Mouse (Mus musculus) brain, embryonic 14.5 days (tissue): ENCODE results near the gene Pde4d.

ENCODE experiments used
- CTCF ChIP-seq: fragments of 200-500 bp; IDR thresholded peaks from 2 replicates; pipeline ENCODE4 v1.5.1; 2012; ENCODE audit warnings: inconsistent platforms, mild to moderate bottlenecking, moderate library complexity, borderline replicate concordance; ENCODE audit not compliant: insufficient read depth, insufficient read length; ENCODE audit errors: extremely low read depth
- POLR2A ChIP-seq: fragments of 200-500 bp; IDR thresholded peaks from 2 replicates; pipeline ENCODE4 v1.6.1; 2012; ENCODE audit warnings: mild to moderate bottlenecking, inconsistent platforms, borderline replicate concordance; ENCODE audit not compliant: poor library complexity, insufficient read depth, insufficient read length, severe bottlenecking; ENCODE audit errors: extremely low read depth

GRCm38 (mm10) chr13:109932688-109933087 lies 1482.9 kb downstream of the Pde4d start:
- TF ChIP-seq CTCF = no peak
- no peak for TF ChIP-seq POLR2A
